Mouse (Mus musculus) urinary bladder, adult 18-20 months (tissue): Measurements from ENCODE around the gene Crhbp.

ENCODE experiments used
- DNase-seq, 2 experiments: peaks; one replicate each; pipeline ENCODE4 v3.0.0; 2022; ENCODE audit warnings: low spot score in 2 of 2, mixed read lengths in 2 of 2

Crhbp gene

GRCm38 (mm10) chr13:95444824-95445223 is at the start of gene Crhbp:
Crhbp (minus strand) TSS chr13:95444924.
- no peak for DNase-seq

GRCm38 (mm10) chr13:95493296-95493695 is 48.6 kb upstream of the Crhbp start:
- no peak for DNase-seq

GRCm38 (mm10) chr13:95491327-95491726 is 46.6 kb upstream of the Crhbp start:
- DNase-seq, result no peak

GRCm38 (mm10) chr13:95484664-95485063 is 39.9 kb upstream of the Crhbp start:
- no peak for DNase-seq

- peak; percentile 43 to 69 for DNase-seq
These were observed 36.7 kb upstream of the Crhbp start for GRCm38 (mm10) chr13:95481428-95481827.

GRCm38 (mm10) chr13:95478671-95479413 is 34.1 kb upstream of the Crhbp start, which contains the start of gene S100z:
S100z (minus strand) TSS chr13:95478721.
- no peak for DNase-seq

GRCm38 (mm10) chr13:95477173-95477572 is 32.4 kb upstream of the Crhbp start:
- DNase-seq, result no peak

- DNase-seq, result no peak
These were observed 30.4 kb upstream of the Crhbp start for GRCm38 (mm10) chr13:95475124-95475523.

GRCm38 (mm10) chr13:95474294-95474693 is 29.6 kb upstream of the Crhbp start:
- DNase-seq, result no peak

GRCm38 (mm10) chr13:95470970-95471369 is 26.2 kb upstream of the Crhbp start:
- DNase-seq, result no peak

GRCm38 (mm10) chr13:95451529-95451928 is 6.8 kb upstream of the Crhbp start:
- no peak for DNase-seq

GRCm38 (mm10) chr13:95450636-95451210 is 6.0 kb upstream of the Crhbp start:
- DNase-seq, result no peak

- no peak for DNase-seq
These were observed 5.0 kb upstream of the Crhbp start for GRCm38 (mm10) chr13:95449730-95450129.

GRCm38 (mm10) chr13:95444291-95444690 is 433 bp downstream of the Crhbp start:
- no peak for DNase-seq

- no peak for DNase-seq
These were observed 1.1 kb downstream of the Crhbp start for GRCm38 (mm10) chr13:95443376-95444233.

- no peak for DNase-seq
These were observed 1.8 kb downstream of the Crhbp start for GRCm38 (mm10) chr13:95442901-95443300.

GRCm38 (mm10) chr13:95439569-95439968 is 5.2 kb downstream of the Crhbp start:
- no peak for DNase-seq

- DNase-seq, result no peak
These were observed 13.0 kb downstream of the Crhbp start for GRCm38 (mm10) chr13:95431760-95432159.

- DNase-seq, result no peak
These were observed 17.2 kb downstream of the Crhbp start for GRCm38 (mm10) chr13:95427499-95427898.

GRCm38 (mm10) chr13:95426421-95426820 is 18.3 kb downstream of the Crhbp start:
- DNase-seq, result no peak

- DNase-seq, result no peak
These were observed 19.2 kb downstream of the Crhbp start for GRCm38 (mm10) chr13:95425484-95425883.

- no peak for DNase-seq
These were observed 19.8 kb downstream of the Crhbp start for GRCm38 (mm10) chr13:95424932-95425331.
